Mouse (Mus musculus): ENCODE data around the gene Ptpru.
A peak's percentile ranks its signal among the peaks of the same experiment; 100 is the strongest.

Gene Ptpru

GRCm38 (mm10) chr4:131837872-131838524 is at the start of gene Ptpru:
Gene Ptpru (minus strand): TSS chr4:131838288.
- DNase-seq (ENCODE audit: low spot score in 2 of 2): peak; percentile 85 to 91

- DNase-seq (ENCODE audit: low spot score in 2 of 2): no peak
Observed at GRCm38 (mm10) chr4:131885376-131885775, 47.3 kb upstream of the Ptpru start.

GRCm38 (mm10) chr4:131883571-131883970 is 45.5 kb upstream of the Ptpru start:
- DNase-seq (ENCODE audit: low spot score in 2 of 2): no peak

- no peak for DNase-seq (ENCODE audit: low spot score in 2 of 2)
Observed at GRCm38 (mm10) chr4:131881306-131881705, 43.2 kb upstream of the Ptpru start.

GRCm38 (mm10) chr4:131879692-131880091 is 41.6 kb upstream of the Ptpru start:
- no peak for DNase-seq (ENCODE audit: low spot score in 2 of 2)

- DNase-seq (ENCODE audit: low spot score in 2 of 2): no peak
Observed at GRCm38 (mm10) chr4:131876836-131877235, 38.7 kb upstream of the Ptpru start.

GRCm38 (mm10) chr4:131875242-131875641 is 37.2 kb upstream of the Ptpru start:
- no peak for DNase-seq (ENCODE audit: low spot score in 2 of 2)

- DNase-seq (ENCODE audit: low spot score in 2 of 2): no peak
Observed at GRCm38 (mm10) chr4:131874567-131874966, 36.5 kb upstream of the Ptpru start.

GRCm38 (mm10) chr4:131874169-131874536 is 36.1 kb upstream of the Ptpru start:
- no peak for DNase-seq (ENCODE audit: low spot score in 2 of 2)

- peak; percentile 93 to 95 for DNase-seq (ENCODE audit: low spot score in 2 of 2)
Observed at GRCm38 (mm10) chr4:131873293-131874168, 35.4 kb upstream of the Ptpru start, which contains the start of gene Srsf4. Gene Srsf4 (plus strand): TSS chr4:131873617.

GRCm38 (mm10) chr4:131872672-131873292 is 34.7 kb upstream of the Ptpru start:
- DNase-seq (ENCODE audit: low spot score in 2 of 2): no peak

- DNase-seq (ENCODE audit: low spot score in 2 of 2): no peak
Observed at GRCm38 (mm10) chr4:131861341-131861739, 23.3 kb upstream of the Ptpru start.

GRCm38 (mm10) chr4:131860492-131861340 is 22.6 kb upstream of the Ptpru start:
- peak; percentile 63 to 85 for DNase-seq (ENCODE audit: low spot score in 2 of 2)

GRCm38 (mm10) chr4:131854950-131855349 is 16.9 kb upstream of the Ptpru start:
- DNase-seq (ENCODE audit: low spot score in 2 of 2): no peak

- peak; percentile 32 to 66 for DNase-seq (ENCODE audit: low spot score in 2 of 2)
Observed at GRCm38 (mm10) chr4:131849986-131850638, 12.0 kb upstream of the Ptpru start.

- DNase-seq (ENCODE audit: low spot score in 2 of 2): no peak
Observed at GRCm38 (mm10) chr4:131848082-131848481, 10.0 kb upstream of the Ptpru start.

- no peak for DNase-seq (ENCODE audit: low spot score in 2 of 2)
Observed at GRCm38 (mm10) chr4:131845991-131846778, 8.1 kb upstream of the Ptpru start.

- peak; percentile 86 to 97 for DNase-seq (ENCODE audit: low spot score in 2 of 2)
Observed at GRCm38 (mm10) chr4:131843290-131843743, 5.2 kb upstream of the Ptpru start, which contains the start of gene Mecr. Gene Mecr (plus strand): TSS chr4:131843470.

- DNase-seq (ENCODE audit: low spot score in 2 of 2): peak; percentile 34 to 66
Observed at GRCm38 (mm10) chr4:131836891-131837491, 1.1 kb downstream of the Ptpru start.
